Mouse (Mus musculus) neural tube, embryonic 13.5 days (tissue): ENCODE measurements around the gene Rpl39l. TPM values are rescaled to one million over a fixed set of nuclear protein-coding genes. Genes with fewer than 3 reads are reported as not detected.
"Not testable (repeated sequence)": the region's sequence is repeated elsewhere in the genome, so short reads cannot be mapped to it uniquely, and the experiment has no call there.

Source experiments
- ATAC-seq: fragments of 200-750 bp; cut with Nextera tagmentation; 2 replicates; pipeline ENCODE4 v1.8.0; 2017; ENCODE audit warnings: low read depth, mild to moderate bottlenecking, moderate TSS enrichment, moderate library complexity
- H3K27ac ChIP-seq: fragments of 300-500 bp; sonication (generic); replicated peaks from 2 replicates; pipeline ENCODE4 v1.5.1; 2015; ENCODE audit warnings: moderate library complexity, mild to moderate bottlenecking, inconsistent platforms
- H3K27me3 ChIP-seq: fragments of 300-500 bp; sonication (generic); 2 replicates; pipeline ENCODE4 v1.6.1; 2015; ENCODE audit warnings: mild to moderate bottlenecking, inconsistent platforms
- H3K36me3 ChIP-seq: fragments of 300-500 bp; sonication (generic); 2 replicates; pipeline ENCODE4 v1.6.1; 2015; ENCODE audit warnings: mild to moderate bottlenecking, inconsistent platforms
- H3K4me1 ChIP-seq: fragments of 300-500 bp; sonication (generic); replicated peaks from 2 replicates; pipeline ENCODE4 v1.6.1; 2015; ENCODE audit warnings: inconsistent platforms
- H3K4me2 ChIP-seq: fragments of 300-500 bp; sonication (generic); 2 replicates; pipeline ENCODE4 v1.6.1; 2015; ENCODE audit warnings: inconsistent platforms, mild to moderate bottlenecking, moderate library complexity
- H3K4me3 ChIP-seq: fragments of 300-500 bp; sonication (generic); 2 replicates; pipeline ENCODE4 v1.5.1; 2015; ENCODE audit warnings: mild to moderate bottlenecking, inconsistent platforms
- H3K9ac ChIP-seq: fragments of 300-500 bp; sonication (generic); 2 replicates; pipeline ENCODE4 v1.6.1; 2015; ENCODE audit warnings: moderate library complexity, mild to moderate bottlenecking, inconsistent platforms
- H3K9me3 ChIP-seq: fragments of 300-500 bp; sonication (generic); 2 replicates; pipeline ENCODE4 v1.6.1; 2016; ENCODE audit warnings: inconsistent platforms
- WGBS: fragments of 180-500 bp; shearing (Covaris S2); methylation state at CpG from one replicate; pipeline ENCODE4 v1.1.7; 2015; 5-methylcytosine and 5-hydroxymethylcytosine counted together
- polyA plus RNA-seq: library from polyadenylated mRNA; unstranded; fragments of >200 nt; fragmentation: Nextera tagmentation; extraction: Ambion mirVana; gene quantifications from 2 replicates; pipeline ENCODE4 v1.2.1, GENCODE M21; 2015

Gene Rpl39l
- not detected in 2 replicates for polyA plus RNA-seq

DNA sequence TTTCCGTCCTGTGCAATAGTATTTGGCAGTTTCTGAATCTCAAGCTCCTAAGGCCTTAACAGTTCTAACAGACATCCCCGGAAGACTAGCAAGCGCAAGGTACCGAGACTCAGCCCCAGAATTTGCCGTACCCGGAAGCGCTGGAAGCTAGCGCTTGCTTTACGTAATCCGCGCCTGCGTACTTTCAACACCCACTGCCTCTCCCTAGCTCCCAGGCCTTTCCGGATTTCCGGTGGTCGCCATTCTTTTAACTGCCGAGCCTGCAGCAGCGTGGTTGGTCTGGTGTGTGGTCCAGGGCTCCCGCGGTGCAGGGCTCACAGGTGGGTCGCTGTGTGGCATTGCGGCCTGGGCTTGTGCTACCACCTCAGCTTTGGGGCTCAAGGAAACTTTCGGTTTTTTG, at the start of gene Rpl39l:
Gene Rpl39l, plus strand, starts transcription at position 222 of the 400 bp plus-strand sequence.
- WGBS: 86% methylated on average over 22 of the region's 22 CpGs
- ATAC-seq: no peak
- Histone ChIP-seq H3K27me3 (no peaks in the 10 kb centered on the region), H3K9ac (no peak within 1 kb of the TSS), H3K36me3 (no peaks in the 10 kb centered on the region), H3K9me3 (no peaks in the 10 kb centered on the region), H3K4me3 (no peak within 1 kb of the TSS), H3K27ac (no peak within 1 kb of the TSS), H3K4me1 (no peaks in the 10 kb centered on the region), H3K4me2 (no peak within 1 kb of the TSS)

DNA sequence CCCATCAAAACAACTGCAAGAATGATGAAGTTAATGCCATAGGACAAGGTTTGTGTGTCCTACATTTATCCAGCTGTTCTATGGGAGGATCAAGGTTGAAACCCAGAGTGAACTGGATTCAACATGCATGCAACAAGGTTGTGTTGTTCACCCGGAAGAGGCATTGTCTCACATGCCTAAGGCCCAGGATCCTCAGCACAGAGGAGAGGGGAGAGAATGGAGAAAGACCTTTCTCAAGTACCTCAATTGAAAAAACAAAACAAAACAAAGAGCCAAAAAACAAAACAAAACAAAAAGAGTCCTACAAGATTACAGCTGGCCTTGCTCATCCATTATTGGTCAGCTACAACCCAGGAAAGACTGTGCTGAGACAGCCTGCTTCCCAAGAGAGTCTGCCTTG, 42.4 kb upstream of the Rpl39l start:
- Histone ChIP-seq H3K9me3 (no peaks in the 10 kb centered on the region), H3K4me1 (no peaks in the 10 kb centered on the region), H3K4me2 (no peak overlapping the region), H3K27me3 (no peaks in the 10 kb centered on the region), H3K4me3 (no peak overlapping the region), H3K36me3 (no peaks in the 10 kb centered on the region), H3K27ac (no peak overlapping the region), H3K9ac (no peak overlapping the region)
- 92% methylated on average over 1 of the region's 1 CpGs for WGBS
- no peak for ATAC-seq

DNA sequence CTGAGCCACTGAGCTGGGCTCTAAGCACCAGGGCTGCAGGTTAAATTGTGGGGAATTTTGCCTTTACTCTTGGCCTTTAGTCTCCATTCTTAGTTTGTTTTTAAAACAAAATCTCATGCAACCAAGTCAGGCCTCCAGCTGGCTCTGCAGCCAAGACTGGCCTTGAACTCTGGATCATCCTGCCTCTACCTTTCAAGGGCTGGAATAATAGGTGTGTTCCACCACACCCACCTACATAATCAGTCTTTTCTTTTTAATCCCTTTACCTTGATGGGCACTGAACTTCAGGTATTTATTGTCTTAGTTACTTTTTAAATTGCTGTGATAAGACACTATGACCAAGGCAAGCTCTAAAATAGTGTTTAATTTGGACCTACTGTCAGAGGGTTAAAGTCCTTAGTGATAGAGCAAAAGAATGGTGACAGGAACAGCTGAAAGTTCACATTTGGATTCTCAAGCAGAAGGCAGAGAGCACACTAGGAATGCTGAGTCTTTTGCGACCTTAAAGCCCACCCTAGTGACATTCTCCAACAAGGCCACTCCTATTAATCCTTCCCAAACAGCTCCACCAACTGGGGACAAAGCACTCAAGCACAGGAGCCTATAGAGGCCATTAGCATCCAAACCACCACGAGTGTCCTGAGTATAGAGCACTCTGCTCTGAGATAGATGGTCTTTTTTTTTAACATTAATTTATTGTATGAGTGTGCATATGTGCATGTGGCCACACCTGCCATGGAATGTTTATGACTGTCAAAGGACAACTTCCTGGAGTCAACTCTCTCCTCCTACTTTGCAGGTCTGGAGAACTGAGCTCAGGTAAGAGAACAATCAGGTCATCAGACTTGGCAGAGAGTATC, 40.7 kb upstream of the Rpl39l start:
- Histone ChIP-seq H3K27me3 (no peaks in the 10 kb centered on the region), H3K9ac (no peak overlapping the region), H3K4me1 (no peaks in the 10 kb centered on the region), H3K4me3 (no peak overlapping the region), H3K4me2 (no peak overlapping the region), H3K27ac (no peak overlapping the region), H3K9me3 (no peaks in the 10 kb centered on the region), H3K36me3 (no peaks in the 10 kb centered on the region)
- no peak for ATAC-seq
- 84% methylated on average over 2 of the region's 2 CpGs for WGBS

DNA sequence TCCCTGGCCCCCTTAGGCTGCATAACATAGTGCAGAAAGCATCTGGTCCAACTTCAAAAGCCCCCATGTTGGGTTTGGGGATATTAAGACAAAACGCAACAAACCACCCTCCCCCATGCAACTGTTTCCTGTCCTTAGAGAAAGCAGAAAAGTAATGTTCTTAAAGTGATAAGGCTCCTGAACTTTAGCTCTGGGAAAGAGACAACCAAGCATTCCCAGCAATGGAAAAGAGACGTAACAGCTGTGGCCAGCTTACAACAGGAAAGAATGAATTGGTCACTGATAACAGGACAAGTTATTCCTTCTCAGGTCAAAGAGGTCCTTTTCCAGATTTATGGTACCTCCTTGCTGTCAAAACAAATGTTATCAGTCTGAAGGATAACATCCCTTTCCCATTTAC, 26.9 kb upstream of the Rpl39l start:
- no peak overlapping the region for H3K9ac ChIP-seq
- H3K4me3 ChIP-seq: no peak overlapping the region
- H3K4me2 ChIP-seq: no peak overlapping the region
- no peak overlapping the region for H3K27ac ChIP-seq
- H3K9me3 ChIP-seq: no peaks in the 10 kb centered on the region
- H3K4me1 ChIP-seq: no peaks in the 10 kb centered on the region
- H3K27me3 ChIP-seq: no peaks in the 10 kb centered on the region
- no peaks in the 10 kb centered on the region for H3K36me3 ChIP-seq
- no peak for ATAC-seq
- WGBS: 80% methylated on average over 2 of the region's 2 CpGs

DNA sequence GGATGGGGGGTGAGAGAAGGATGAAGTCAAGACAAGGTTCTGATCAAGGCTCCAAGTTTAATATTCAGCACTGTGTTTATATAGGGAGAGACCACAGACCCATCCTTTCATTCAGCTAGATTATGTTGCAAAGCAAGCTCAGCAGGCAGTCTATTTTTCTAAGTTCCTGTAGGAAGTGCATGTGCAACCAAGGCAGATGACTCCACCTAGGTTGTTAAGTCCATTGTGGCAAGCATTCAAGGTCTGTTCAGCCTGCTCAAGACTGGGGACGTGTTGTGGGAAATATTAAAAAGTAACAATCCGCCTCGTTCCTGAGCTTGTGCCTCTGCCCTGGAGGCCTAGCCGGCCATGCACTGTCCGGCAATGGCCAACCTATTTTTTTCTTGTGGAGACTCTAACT, 22.6 kb upstream of the Rpl39l start:
- 94% methylated on average over 5 of the region's 5 CpGs for WGBS
- no peaks in the 10 kb centered on the region for H3K27me3 ChIP-seq
- no peak for ATAC-seq
- no peak overlapping the region for H3K4me3 ChIP-seq
- H3K9ac ChIP-seq: no peak overlapping the region
- no peak overlapping the region for H3K27ac ChIP-seq
- no peaks in the 10 kb centered on the region for H3K9me3 ChIP-seq
- no peaks in the 10 kb centered on the region for H3K36me3 ChIP-seq
- no peaks in the 10 kb centered on the region for H3K4me1 ChIP-seq
- H3K4me2 ChIP-seq: no peak overlapping the region

DNA sequence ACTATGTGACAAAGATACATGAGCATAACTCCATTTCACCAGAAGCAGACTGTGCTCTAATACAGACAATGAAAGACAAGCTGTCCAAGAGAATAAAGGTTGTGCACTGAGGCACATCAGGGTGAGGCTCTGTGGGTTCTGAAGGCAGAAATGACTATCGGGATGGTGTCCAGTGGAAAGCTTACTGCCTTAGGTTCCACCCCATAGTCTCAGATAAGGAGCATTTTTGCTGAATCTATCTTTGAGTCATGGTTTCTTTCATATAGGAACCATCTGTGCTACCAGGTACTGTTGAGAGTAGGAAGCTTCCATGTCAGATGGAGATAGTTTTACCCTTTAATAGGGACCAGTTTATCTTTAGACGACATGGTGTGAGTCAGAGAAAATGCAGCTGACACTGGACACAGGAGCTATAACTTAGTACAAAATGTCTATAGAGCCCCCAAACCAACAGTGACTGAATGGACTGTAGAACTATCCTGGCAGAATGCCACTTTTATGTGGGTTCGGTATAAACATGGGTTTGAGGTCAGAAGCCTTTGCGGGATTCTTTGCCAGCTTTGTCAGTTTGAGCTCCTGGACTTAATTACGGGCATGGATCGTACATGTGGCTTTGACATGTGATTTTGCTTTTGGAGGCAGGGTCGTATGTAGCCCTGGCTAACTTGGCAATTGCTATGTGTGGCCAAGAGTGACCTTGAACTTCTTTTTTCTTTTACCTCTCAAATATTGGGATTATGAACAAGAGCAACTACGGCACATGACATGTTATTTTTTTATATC, 712 bp upstream of the Rpl39l start:
- ATAC-seq: no peak
- Histone ChIP-seq H3K9me3 (no peaks in the 10 kb centered on the region), H3K27me3 (no peaks in the 10 kb centered on the region), H3K4me1 (no peaks in the 10 kb centered on the region), H3K36me3 (no peaks in the 10 kb centered on the region), H3K9ac (no peak overlapping the region), H3K4me2 (no peak overlapping the region), H3K4me3 (no peak overlapping the region), H3K27ac (no peak overlapping the region)
- WGBS: 93% methylated on average over 8 of the region's 8 CpGs

DNA sequence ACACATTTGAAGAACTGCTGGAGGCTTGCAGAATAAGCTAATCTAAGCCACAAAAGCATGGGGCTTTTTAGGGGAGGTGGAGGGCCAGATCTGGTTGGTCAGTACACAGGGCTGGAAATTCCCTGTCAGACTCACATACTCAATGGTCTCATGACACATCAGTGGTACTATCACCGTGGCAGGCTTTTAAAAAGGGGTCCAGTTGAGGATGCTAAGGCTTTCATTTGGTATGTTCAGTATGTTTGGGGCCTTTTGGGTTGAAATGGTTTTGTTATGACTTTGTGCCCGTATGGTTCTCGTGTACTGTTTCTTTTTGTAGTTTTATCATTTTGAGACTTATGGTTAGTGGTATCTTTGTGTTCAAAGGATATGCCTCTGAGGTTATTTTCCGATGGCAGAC, 1.2 kb downstream of the Rpl39l start:
- Histone ChIP-seq H3K9me3 (0 out of 2 replicates have a peak, but pooled peaks cover 3% of the 10 kb centered on the region), H3K27me3 (no peaks in the 10 kb centered on the region), H3K27ac (no peak overlapping the region), H3K9ac (no peak overlapping the region), H3K4me3 (no peak overlapping the region), H3K4me2 (no peak overlapping the region), H3K36me3 (no peaks in the 10 kb centered on the region), H3K4me1 (no peaks in the 10 kb centered on the region)
- 92% methylated on average over 4 of the region's 4 CpGs for WGBS
- no peak for ATAC-seq

DNA sequence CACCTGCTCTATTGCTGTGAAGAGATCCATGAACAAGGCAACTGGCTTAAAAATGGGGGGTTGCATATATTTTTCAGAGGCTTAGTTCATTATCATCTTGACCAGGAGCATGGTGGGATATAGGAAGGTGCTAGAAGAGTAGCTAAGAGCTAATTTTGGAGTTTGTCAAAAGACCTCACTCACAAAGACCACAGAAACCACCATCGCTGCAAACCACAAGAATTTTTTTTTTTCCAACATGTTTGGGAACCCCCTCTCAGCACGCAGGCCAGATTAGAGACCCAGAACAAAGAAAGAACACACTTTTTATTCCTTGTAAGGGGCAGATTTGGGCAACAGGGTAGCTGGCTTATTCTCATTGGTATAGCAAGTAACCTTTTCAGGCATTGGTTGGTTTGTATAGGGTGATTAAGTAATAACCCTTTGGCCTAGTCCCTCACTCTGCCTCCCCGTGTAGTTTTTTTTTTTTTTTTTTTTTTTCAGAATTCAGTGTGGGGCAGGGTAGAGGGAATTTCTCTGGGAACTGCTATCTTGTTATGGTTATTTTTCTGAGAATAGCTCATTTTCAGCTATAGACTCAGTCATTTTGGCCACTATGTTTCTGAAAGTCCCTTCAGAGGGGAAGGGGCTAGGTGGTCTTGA, 2.3 kb downstream of the Rpl39l start:
- ATAC-seq: no peak
- Histone ChIP-seq H3K4me1 (no peaks in the 10 kb centered on the region), H3K27me3 (no peaks in the 10 kb centered on the region), H3K4me2 (no peak overlapping the region), H3K4me3 (no peak overlapping the region), H3K9ac (no peak overlapping the region), H3K36me3 (no peaks in the 10 kb centered on the region), H3K27ac (no peak overlapping the region), H3K9me3 (peaks cover 7% of the 10 kb centered on the region; the same call in 1 of the 2 replicates)
- 82% methylated on average over 3 of the region's 3 CpGs for WGBS

DNA sequence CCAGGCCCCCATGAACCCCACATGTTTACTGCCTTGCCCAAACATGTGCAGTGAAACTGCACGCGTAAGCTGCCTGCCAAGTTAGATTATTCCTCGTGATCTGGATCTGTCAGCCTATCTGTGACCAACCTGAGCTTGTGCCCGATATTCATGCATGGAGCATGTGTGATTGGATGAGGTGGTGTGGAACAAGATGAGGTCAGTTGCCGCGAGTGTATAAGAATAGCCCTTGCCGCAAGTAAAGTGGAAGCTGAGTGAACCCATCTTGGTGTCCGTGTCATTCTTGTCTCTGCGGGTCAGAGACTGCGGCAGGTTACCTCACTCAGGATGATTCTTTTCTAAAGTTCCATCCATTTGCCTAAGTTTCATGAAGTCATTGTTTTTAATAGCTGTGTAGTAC, 17.4 kb downstream of the Rpl39l start:
- H3K4me2 ChIP-seq, H3K9ac ChIP-seq, H3K4me1 ChIP-seq, H3K27me3 ChIP-seq, ATAC-seq, H3K27ac ChIP-seq, H3K4me3 ChIP-seq, H3K36me3 ChIP-seq: not testable (repeated sequence)
- WGBS: 92% methylated on average over 10 of the region's 10 CpGs
- H3K9me3 ChIP-seq: peaks cover 48% of the 10 kb centered on the region

DNA sequence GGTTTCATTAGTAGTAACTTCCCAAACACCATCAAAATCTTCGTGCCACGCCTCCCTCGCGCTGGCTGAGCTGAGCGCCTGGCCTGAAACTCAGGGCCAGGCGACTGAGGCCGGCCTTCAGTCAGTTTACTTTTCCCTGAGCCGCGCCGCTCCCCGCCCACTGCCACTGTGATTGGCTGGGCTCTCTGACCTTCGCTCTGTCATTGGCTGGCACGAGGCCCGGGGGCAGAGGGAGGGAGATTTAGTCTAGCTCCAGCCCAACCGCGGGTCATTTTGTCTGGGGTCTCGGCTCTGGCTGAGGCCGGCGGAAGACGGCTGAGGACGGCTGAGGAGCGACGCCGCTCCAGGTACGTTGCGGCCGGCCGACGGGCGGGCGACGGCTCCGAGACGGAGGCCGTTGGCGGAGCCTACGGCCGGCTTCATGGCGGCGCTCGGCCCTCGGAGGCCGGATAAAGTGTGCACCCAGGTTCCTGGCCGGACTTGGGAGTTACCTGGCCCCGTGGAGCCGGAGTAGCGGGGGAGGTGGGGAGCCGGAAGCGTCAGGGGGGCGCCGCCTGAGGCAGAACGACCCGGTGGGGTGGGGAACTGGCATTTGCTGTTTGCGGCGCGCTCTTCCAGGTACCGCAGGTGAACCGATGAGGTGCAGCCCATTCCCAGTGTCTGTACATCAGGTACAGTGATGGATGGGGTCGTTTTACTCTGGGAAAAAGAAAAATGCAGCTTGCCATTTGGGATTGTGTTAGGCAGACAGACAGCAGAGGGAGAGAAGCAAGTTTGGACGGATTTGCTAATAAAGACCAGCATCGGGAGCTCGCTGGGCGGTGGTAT, 22.9 kb downstream of the Rpl39l start, which contains the start of gene Atf7ip2:
Gene Atf7ip2, plus strand, starts transcription at position 34 of the 828 bp plus-strand sequence.
- Histone ChIP-seq H3K36me3 (no peaks in the 10 kb centered on the region), H3K27me3 (peaks cover 12% of the 10 kb centered on the region), H3K9ac (peak within 1 kb of the TSS; percentile 66), H3K27ac (no peak within 1 kb of the TSS), H3K4me1 (peaks cover 9% of the 10 kb centered on the region), H3K4me2 (peak within 1 kb of the TSS; percentile 97), H3K9me3 (peaks cover 3% of the 10 kb centered on the region; the same call in 1 of the 2 replicates), H3K4me3 (peak within 1 kb of the TSS; percentile 51)
- ATAC-seq: peak; percentile 97
- under 1% methylated on average over 63 of the region's 63 CpGs for WGBS

DNA sequence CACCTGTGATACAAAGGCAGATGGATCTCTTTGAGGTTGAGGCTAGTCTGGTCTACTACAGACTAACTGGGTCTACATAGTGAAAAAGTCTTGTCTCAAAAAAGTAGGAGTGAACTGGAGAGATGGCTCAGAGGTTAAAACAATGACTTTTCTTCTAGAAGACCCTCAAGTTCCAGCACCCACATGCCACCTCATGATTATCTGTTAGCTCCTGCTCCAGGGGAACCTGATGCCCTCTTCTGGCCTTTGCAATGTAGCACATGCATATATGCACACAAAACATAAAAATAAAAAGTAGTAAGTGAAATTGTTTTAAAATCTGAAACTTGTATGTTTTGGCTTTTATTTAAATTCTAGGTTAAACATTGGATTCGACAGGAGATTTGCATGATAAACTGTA, 38.8 kb downstream of the Rpl39l start:
- Histone ChIP-seq H3K27ac (no peak overlapping the region), H3K9ac (no peak overlapping the region), H3K36me3 (no peaks in the 10 kb centered on the region), H3K4me1 (no peaks in the 10 kb centered on the region), H3K4me2 (no peak overlapping the region), H3K4me3 (no peak overlapping the region), H3K9me3 (no peaks in the 10 kb centered on the region), H3K27me3 (no peaks in the 10 kb centered on the region)
- 91% methylated on average over 1 of the region's 1 CpGs for WGBS
- no peak for ATAC-seq
